Mouse (Mus musculus) lung, embryonic 16.5 days (tissue): ENCODE results near the gene Tmem200a. TPM values are rescaled to one million over a fixed set of nuclear protein-coding genes. Genes with fewer than 3 reads are reported as not detected.

Experiments used
- ATAC-seq: fragments of 200-750 bp; cut with Nextera tagmentation; 2 replicates; pipeline ENCODE4 v1.8.0; 2017; ENCODE audit warnings: low read depth, mild to moderate bottlenecking, moderate library complexity
- H3K27ac ChIP-seq: fragments of 300-500 bp; sonication (generic); 2 replicates; pipeline ENCODE4 v1.5.1; 2014; ENCODE audit warnings: mild to moderate bottlenecking, control low read depth, low read length
- H3K27me3 ChIP-seq: fragments of 300-500 bp; sonication (generic); 2 replicates; pipeline ENCODE4 v1.6.1; 2014; ENCODE audit warnings: low read depth, low read length, mixed read lengths; ENCODE audit not compliant: control insufficient read depth, insufficient read depth
- H3K36me3 ChIP-seq: fragments of 300-500 bp; sonication (generic); 2 replicates; pipeline ENCODE4 v1.6.1; 2014; ENCODE audit warnings: low read length; ENCODE audit not compliant: control insufficient read depth, insufficient read depth
- H3K4me1 ChIP-seq: fragments of 300-500 bp; sonication (generic); replicated peaks from 2 replicates; pipeline ENCODE4 v1.6.1; 2014; ENCODE audit warnings: low read length, mixed read lengths; ENCODE audit not compliant: control insufficient read depth, insufficient read depth
- H3K4me2 ChIP-seq: fragments of 300-500 bp; sonication (generic); 2 replicates; pipeline ENCODE4 v1.6.1; 2014; ENCODE audit warnings: low read depth, low read length, control low read depth
- H3K4me3 ChIP-seq: fragments of 300-500 bp; sonication (generic); 2 replicates; pipeline ENCODE4 v1.5.1; 2014; ENCODE audit warnings: mild to moderate bottlenecking, low read length, control low read depth
- H3K9ac ChIP-seq: fragments of 300-500 bp; sonication (generic); 2 replicates; pipeline ENCODE4 v1.6.1; 2014; ENCODE audit warnings: low read length, control low read depth
- H3K9me3 ChIP-seq: fragments of 300-500 bp; sonication (generic); 2 replicates; pipeline ENCODE4 v1.6.1; 2016; ENCODE audit warnings: low read length; ENCODE audit not compliant: control insufficient read depth
- WGBS: fragments of 180-500 bp; shearing (Covaris S2); extraction: QIAGEN DNeasy Blood & Tissue Kit; methylation state at CpG from one replicate; pipeline ENCODE4 v1.1.7; 2014; 5-methylcytosine and 5-hydroxymethylcytosine counted together
- polyA plus RNA-seq: library from polyadenylated mRNA; unstranded; fragments of >200 nt; fragmentation: Nextera tagmentation; extraction: Ambion mirVana; gene quantifications from 2 replicates; pipeline ENCODE4 v1.2.1, GENCODE M21; 2015

Tmem200a gene
- polyA plus RNA-seq, 1 experiment from 2014 or later, result 3.3 TPM

DNA sequence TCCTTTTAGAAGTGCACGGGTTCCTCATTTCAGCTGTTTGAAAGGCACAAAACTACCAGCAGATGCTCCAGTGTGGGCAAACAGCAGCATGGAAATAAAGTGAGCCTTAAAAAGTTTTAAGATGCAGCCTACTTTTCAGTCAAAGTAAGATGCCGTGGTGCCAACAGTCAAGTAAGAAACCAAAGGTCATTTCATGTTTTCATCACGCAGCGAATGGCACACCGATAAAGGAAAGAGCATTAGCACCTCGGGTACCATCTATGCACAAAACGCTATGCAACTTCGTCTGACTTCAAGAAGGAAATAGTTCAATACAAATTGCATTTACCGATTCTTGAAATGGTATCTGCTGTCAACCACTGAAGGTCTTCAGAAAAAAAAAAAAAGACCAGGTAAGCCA is 1.9 kb downstream of the Tmem200a start:
- Histone ChIP-seq H3K4me2 (no peak overlapping the region), H3K27ac (no peak overlapping the region), H3K9me3 (no peaks in the 10 kb centered on the region), H3K4me1 (no peaks in the 10 kb centered on the region; the same call in 1 of the 2 replicates), H3K4me3 (no peak overlapping the region), H3K36me3 (no peaks in the 10 kb centered on the region), H3K27me3 (peaks cover 11% of the 10 kb centered on the region), H3K9ac (no peak overlapping the region)
- ATAC-seq, result no peak
- 77% methylated on average over 9 of the region's 9 CpGs for WGBS

DNA sequence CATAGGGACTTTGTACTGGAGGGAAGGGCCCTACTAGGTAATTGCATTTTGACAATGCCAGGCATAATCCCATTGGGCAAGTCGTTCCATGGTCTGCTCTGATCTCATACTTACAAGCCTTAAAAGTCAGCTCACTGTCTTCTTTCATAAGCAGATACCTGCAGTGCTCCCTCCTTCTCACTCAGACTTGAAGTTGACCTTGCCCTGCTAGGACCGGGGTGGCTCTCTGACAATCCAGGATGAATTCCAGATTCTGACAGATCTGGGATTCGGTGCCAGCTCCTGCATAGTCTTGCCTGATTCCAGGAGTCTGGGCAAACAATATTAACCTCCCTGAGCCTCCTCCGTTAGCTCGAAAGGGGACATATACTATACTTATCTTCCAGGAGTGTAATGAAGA is 6.9 kb downstream of the Tmem200a start:
- Histone ChIP-seq H3K27me3 (no peaks in the 10 kb centered on the region), H3K36me3 (no peaks in the 10 kb centered on the region), H3K27ac (no peak overlapping the region), H3K4me2 (no peak overlapping the region), H3K4me1 (no peaks in the 10 kb centered on the region), H3K4me3 (no peak overlapping the region), H3K9me3 (no peaks in the 10 kb centered on the region), H3K9ac (no peak overlapping the region)
- 77% methylated on average over 5 of the region's 5 CpGs for WGBS
- ATAC-seq, result no peak

DNA sequence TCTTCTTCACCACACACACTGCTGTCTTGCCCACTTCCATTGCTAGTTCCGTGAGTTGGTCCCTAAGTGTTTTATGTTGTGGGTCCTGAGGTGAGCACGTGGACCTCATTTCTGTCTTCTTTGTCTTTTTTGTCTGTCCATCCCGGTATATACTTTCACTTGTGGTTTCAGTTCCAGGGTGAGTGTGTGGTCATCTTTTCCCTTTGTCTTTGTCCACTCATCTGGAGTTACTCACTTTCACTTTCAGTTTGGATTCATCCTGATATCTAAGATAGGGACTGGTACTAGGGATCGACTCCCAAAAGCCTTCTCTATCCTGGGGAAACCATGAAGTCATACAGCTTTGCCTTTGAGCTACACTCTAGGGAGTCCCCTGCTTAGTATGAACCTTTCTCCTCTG is 15.8 kb downstream of the Tmem200a start:
- no peaks in the 10 kb centered on the region for H3K27me3 ChIP-seq
- no peak for ATAC-seq

DNA sequence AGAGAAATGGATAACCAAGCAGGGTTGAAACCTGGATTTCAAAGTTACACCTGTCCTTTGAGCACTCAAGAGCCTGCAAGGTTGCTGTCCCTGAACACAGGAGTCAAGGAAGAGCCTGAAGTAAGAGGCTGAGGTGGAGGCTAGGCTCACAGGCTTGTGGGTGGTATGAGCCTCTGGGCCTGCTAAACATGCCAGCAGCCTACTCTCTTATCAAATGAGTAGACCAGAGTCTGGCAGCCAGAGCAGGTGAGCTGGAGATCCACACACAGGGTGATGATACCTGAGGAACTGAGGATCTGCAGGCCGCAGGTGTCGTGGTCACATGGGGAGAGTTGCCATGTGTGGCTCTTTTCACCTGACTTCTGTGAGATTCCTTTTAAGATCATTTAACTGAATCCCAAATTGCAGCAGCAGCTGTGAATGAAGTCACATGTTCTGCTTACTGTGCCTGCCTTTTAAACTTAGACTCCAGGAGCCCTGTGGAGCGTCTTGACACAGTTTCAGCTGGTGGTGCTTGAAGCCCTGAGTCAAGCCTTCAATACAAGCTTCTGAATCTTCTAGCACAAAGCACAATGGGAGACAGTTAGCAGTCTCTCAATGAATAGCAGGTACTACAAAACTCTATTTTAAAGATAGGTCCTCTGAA is 19.1 kb downstream of the Tmem200a start:
- no peak overlapping the region for H3K4me3 ChIP-seq
- no peaks in the 10 kb centered on the region for H3K27me3 ChIP-seq
- H3K4me1 ChIP-seq, result no peaks in the 10 kb centered on the region
- WGBS, result 85% methylated on average over 3 of the region's 3 CpGs
- H3K36me3 ChIP-seq, result no peaks in the 10 kb centered on the region
- no peak overlapping the region for H3K27ac ChIP-seq
- no peaks in the 10 kb centered on the region for H3K9me3 ChIP-seq
- no peak for ATAC-seq
- no peak overlapping the region for H3K4me2 ChIP-seq
- no peak overlapping the region for H3K9ac ChIP-seq

More for the DNA sequence above, 15.8 kb downstream of the Tmem200a start:
- no peak overlapping the region for H3K4me3 ChIP-seq
- H3K4me2 ChIP-seq, result no peak overlapping the region
- H3K9me3 ChIP-seq, result no peaks in the 10 kb centered on the region
- no peaks in the 10 kb centered on the region for H3K4me1 ChIP-seq
- no peak overlapping the region for H3K9ac ChIP-seq
- H3K36me3 ChIP-seq, result no peaks in the 10 kb centered on the region
- WGBS, result 88% methylated on average over 4 of the region's 4 CpGs
- H3K27ac ChIP-seq, result no peak overlapping the region

DNA sequence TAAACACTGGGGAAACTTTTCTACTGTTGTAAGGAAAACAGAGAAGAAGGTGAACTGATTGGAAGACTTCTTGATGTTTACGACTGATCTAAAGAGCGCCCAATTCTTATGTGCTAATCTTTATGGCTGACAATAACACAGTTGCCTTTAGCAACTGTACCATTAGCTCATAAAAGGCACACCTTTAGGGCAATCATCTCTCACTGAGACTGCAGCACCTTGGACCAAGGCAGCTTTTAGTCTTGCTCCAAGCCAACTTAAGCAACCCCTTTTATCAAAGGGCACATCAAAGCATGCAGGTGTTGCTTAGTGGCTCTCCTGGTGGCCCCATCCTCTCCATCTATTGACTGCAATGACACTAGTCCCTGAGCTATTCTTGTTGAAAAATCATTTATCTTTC is 27.7 kb downstream of the Tmem200a start:
- Histone ChIP-seq H3K9ac (no peak overlapping the region), H3K27me3 (no peaks in the 10 kb centered on the region), H3K4me3 (no peak overlapping the region), H3K4me1 (no peaks in the 10 kb centered on the region), H3K36me3 (no peaks in the 10 kb centered on the region), H3K9me3 (no peaks in the 10 kb centered on the region), H3K27ac (no peak overlapping the region), H3K4me2 (no peak overlapping the region)
- no peak for ATAC-seq
- WGBS, result 90% methylated on average over 2 of the region's 2 CpGs

DNA sequence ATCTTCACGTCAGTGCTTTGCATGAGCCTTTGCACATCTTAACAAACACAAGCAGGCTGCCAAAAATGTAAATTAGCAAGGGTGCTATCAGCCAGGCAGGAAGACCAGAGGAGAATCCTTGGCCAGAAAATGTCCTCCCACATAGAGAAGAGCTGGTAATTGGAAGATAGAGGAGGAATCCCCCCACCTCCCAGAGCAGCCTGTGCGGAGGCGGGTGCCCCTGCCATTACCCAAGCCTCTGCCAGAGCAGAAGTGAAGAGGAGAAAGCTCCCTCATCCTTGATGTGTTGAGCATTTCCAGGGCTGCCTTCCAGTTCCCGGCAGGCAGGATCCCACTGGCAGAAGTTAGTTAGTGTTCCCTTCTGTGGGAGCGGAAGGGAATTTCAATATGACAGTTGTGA is 43.9 kb downstream of the Tmem200a start:
- Histone ChIP-seq H3K9ac (no peak overlapping the region), H3K27me3 (no peaks in the 10 kb centered on the region), H3K27ac (no peak overlapping the region), H3K9me3 (no peaks in the 10 kb centered on the region), H3K4me1 (no peaks in the 10 kb centered on the region), H3K4me2 (no peak overlapping the region), H3K4me3 (no peak overlapping the region), H3K36me3 (no peaks in the 10 kb centered on the region)
- ATAC-seq, result no peak
- 68% methylated on average over 5 of the region's 5 CpGs for WGBS

DNA sequence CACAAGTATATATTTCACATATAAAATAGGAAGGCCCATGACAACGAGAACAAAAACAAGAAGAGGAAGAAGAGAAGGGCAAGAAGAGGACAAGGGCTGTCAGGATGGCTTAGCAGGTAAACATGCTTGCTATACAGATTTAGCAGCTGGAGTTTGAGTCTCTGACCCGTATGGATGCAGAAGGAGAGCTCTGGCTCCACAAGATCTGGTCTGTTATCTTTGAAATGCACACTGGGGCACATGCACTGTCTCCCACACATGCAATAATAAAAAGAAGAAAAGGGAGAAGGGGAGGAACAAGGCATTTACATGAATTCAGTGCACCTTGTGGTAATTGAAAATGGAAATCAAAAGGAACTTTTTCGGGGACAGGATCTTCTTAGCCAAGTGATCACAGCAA is 60.1 kb downstream of the Tmem200a start:
- no peak overlapping the region for H3K27ac ChIP-seq
- no peaks in the 10 kb centered on the region for H3K27me3 ChIP-seq
- no peak overlapping the region for H3K4me3 ChIP-seq
- no peaks in the 10 kb centered on the region for H3K9me3 ChIP-seq
- no peak overlapping the region for H3K4me2 ChIP-seq
- H3K36me3 ChIP-seq, result no peaks in the 10 kb centered on the region
- 64% methylated on average over 3 of the region's 3 CpGs for WGBS
- no peak overlapping the region for H3K9ac ChIP-seq
- H3K4me1 ChIP-seq, result no peaks in the 10 kb centered on the region
- no peak for ATAC-seq

DNA sequence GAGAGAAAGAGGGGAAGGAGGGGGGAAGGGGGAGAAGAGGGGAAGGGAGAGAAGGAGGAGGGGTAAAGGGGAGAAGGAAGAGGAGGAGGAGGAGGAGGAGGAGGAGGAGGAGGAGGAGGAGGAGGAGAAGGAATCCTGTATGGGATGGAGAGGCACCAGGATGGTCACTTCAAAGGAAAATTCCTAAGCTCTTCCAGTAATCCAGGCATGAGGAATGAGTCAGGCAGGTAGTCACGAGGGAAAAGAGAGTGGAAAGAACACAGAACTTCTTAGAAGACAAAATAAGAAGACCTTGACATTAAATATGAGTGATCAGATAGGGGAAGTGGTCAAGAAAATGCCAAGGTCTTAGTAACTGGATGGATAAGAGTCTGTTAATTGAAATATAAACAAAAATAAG is 64.6 kb downstream of the Tmem200a start:
- H3K9me3 ChIP-seq, result no peaks in the 10 kb centered on the region
- no peak overlapping the region for H3K9ac ChIP-seq
- no peaks in the 10 kb centered on the region for H3K4me1 ChIP-seq
- no peak overlapping the region for H3K4me2 ChIP-seq
- ATAC-seq, result no peak
- H3K4me3 ChIP-seq, result no peak overlapping the region
- no peaks in the 10 kb centered on the region for H3K27me3 ChIP-seq
- H3K36me3 ChIP-seq, result no peaks in the 10 kb centered on the region
- 36% methylated on average over 1 of the region's 1 CpGs for WGBS
- H3K27ac ChIP-seq, result no peak overlapping the region

DNA sequence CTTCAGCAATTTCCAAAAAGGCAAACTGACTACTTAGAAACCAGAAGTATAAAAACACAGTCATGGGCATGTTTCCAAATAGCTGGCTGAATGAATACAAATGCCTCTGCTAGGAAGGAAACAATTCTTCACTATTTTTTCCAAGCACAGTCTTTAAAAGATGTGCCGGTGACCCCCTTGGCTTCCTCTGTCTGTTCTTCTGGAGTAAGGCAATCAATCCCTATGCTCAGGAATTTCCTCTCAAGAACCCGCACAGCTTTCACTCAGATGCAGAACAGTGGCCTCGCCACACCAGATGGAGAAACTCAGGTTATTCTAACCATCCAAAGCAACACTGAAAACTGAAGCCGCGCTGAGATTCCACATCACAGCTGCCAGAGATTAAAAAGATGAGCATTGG is 69.9 kb downstream of the Tmem200a start:
- Histone ChIP-seq H3K4me2 (no peak overlapping the region), H3K27me3 (no peaks in the 10 kb centered on the region), H3K36me3 (no peaks in the 10 kb centered on the region), H3K4me1 (no peaks in the 10 kb centered on the region), H3K4me3 (no peak overlapping the region), H3K9ac (no peak overlapping the region), H3K9me3 (no peaks in the 10 kb centered on the region), H3K27ac (no peak overlapping the region)
- WGBS, result 29% methylated on average over 5 of the region's 5 CpGs
- ATAC-seq, result no peak

DNA sequence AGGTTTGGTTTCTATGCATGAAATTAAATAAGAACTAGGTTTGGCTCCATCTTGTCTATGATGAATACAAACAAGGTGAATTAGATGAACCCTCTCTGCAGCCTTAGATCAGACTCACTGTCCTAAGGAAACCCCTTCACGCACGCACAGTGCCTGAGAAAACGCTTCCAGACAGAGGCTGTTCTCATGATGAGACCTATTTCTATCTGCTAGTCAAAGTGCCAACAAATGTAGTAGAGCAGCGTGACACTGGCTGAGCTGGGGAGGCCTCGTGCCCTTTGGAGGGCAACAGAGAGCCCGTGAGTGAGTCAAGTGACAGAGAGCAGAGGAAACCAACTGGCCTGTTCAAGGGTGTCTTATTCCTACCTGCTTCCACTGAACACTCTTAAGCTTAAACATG is 73.4 kb downstream of the Tmem200a start:
- no peak overlapping the region for H3K4me3 ChIP-seq
- ATAC-seq, result no peak
- H3K9ac ChIP-seq, result no peak overlapping the region
- H3K27me3 ChIP-seq, result no peaks in the 10 kb centered on the region
- no peaks in the 10 kb centered on the region for H3K36me3 ChIP-seq
- no peak overlapping the region for H3K27ac ChIP-seq
- WGBS, result 75% methylated on average over 6 of the region's 6 CpGs
- no peaks in the 10 kb centered on the region for H3K4me1 ChIP-seq
- H3K9me3 ChIP-seq, result no peaks in the 10 kb centered on the region
- H3K4me2 ChIP-seq, result no peak overlapping the region
